Mouse (Mus musculus) G1E (cell line): ENCODE results near the gene Msantd2. TPM values are rescaled to one million over a fixed set of nuclear protein-coding genes. Genes with fewer than 3 reads are reported as not detected.

ENCODE experiments used
- ATAC-seq: 2 replicates; pipeline ENCODE4 v1.8.0; 2016; ENCODE audit warnings: mild to moderate bottlenecking; ENCODE audit not compliant: insufficient number of reproducible peaks, poor library complexity, low FRiP score, severe bottlenecking; ENCODE audit errors: extremely low read depth
- DNase-seq: peaks from one replicate; pipeline ENCODE4 v3.0.0; 2012; ENCODE audit warnings: low spot score
- H3K27me3 ChIP-seq: 2 replicates; pipeline ENCODE4 v1.6.1; 2012; ENCODE audit warnings: mild to moderate bottlenecking, low read length, inconsistent platforms; ENCODE audit not compliant: insufficient read depth
- H3K36me3 ChIP-seq: replicated peaks from 2 replicates; pipeline ENCODE3; 2012; ENCODE audit warnings: mild to moderate bottlenecking, inconsistent platforms
- H3K4me1 ChIP-seq: 2 replicates; pipeline ENCODE4 v1.6.1; 2012; ENCODE audit warnings: low read depth, low read length, inconsistent platforms, mixed read lengths; ENCODE audit not compliant: insufficient read depth
- H3K4me3 ChIP-seq: 2 replicates; pipeline ENCODE4 v1.5.1; 2012; ENCODE audit warnings: low read depth, mild to moderate bottlenecking, inconsistent platforms, low read length, moderate library complexity, mixed read lengths
- H3K9me3 ChIP-seq: replicated peaks from 2 replicates; pipeline ENCODE4 v1.6.1; 2012; ENCODE audit warnings: inconsistent platforms
- CTCF ChIP-seq: IDR thresholded peaks from 2 replicates; pipeline ENCODE4 v1.5.1; 2012; ENCODE audit warnings: low read depth, low read length, inconsistent platforms, mixed read lengths
- GATA1 ChIP-seq: IDR thresholded peaks from 2 replicates; pipeline ENCODE4 v1.6.1; 2012; ENCODE audit warnings: borderline replicate concordance, low read length, inconsistent platforms, mixed read lengths
- GATA2 ChIP-seq: IDR thresholded peaks from 2 replicates; pipeline ENCODE4 v1.6.1; 2012; ENCODE audit warnings: low read depth, low read length, inconsistent platforms, borderline replicate concordance
- POLR2AphosphoS5 ChIP-seq: IDR thresholded peaks from 2 replicates; pipeline ENCODE4 v1.6.1; 2012; ENCODE audit warnings: low read depth, low read length, inconsistent platforms; ENCODE audit not compliant: insufficient replicate concordance
- TAL1 ChIP-seq: conservative IDR thresholded peaks from 2 replicates; pipeline ENCODE4 v1.6.1; 2012; ENCODE audit warnings: low read depth, low read length, inconsistent platforms, mixed read lengths
- polyA plus RNA-seq: library from polyadenylated mRNA; stranded (reverse); fragments of >175 nt; gene quantifications from 2 replicates; pipeline ENCODE4 v1.2.3, GENCODE M21; 2012
- total RNA-seq, 2 experiments: library from RNA; stranded (forward) in 1 of 2; stranded (reverse) in 1 of 2; fragments of 200-1000 nt in 1 of 2; fragments of >200 nt in 1 of 2; fragmentation: Nextera tagmentation in 1 of 2; gene quantifications; 2 replicates each; pipeline ENCODE4 v1.2.3; 2014 to 2017

The Msantd2 gene
- total and polyA plus RNA-seq, 3 experiments = 27.5 to 59.1 (median 49.4) TPM

DNA sequence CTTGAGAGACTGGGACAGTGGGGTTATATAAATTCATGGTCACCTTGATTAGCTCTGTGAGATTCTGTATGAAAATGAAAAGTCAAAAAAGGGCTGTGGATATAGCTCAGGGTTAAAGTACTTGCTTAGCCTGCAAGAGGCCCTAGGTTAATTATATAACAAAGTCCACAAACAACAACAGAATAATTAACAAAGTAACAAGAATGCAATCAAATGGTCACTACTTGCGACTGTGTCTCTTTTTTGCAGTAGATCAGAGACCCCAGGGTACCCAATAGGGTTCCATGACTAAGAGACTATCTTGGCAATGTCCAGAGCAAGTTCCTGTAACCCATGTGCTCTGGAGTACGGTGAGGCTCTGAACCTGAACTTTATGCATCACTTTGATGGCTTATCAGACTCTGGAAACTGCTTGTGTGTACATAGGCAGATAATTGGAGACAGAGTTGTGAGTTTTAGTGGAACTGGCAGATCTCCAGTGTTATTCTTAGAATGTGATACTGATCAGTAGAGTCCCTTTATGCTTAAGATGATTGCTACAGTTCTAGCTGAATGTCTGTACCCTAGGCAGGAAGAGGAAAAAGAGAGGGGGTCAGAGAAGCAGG is 80.2 kb downstream of the Msantd2 start:
- ATAC-seq (peak; percentile 40), DNase-seq (no peak)
- Histone ChIP-seq H3K36me3 (no peaks in the 10 kb centered on the region), H3K27me3 (no peaks in the 10 kb centered on the region), H3K9me3 (no peaks in the 10 kb centered on the region), H3K4me3 (no peak overlapping the region; the same call in 1 of the 2 replicates), H3K4me1 (peaks cover 98% of the 10 kb centered on the region)
- TF ChIP-seq POLR2AphosphoS5 (no peak), GATA1 (no peak), GATA2 (no peak), TAL1 (no peak), CTCF (no peak)

DNA sequence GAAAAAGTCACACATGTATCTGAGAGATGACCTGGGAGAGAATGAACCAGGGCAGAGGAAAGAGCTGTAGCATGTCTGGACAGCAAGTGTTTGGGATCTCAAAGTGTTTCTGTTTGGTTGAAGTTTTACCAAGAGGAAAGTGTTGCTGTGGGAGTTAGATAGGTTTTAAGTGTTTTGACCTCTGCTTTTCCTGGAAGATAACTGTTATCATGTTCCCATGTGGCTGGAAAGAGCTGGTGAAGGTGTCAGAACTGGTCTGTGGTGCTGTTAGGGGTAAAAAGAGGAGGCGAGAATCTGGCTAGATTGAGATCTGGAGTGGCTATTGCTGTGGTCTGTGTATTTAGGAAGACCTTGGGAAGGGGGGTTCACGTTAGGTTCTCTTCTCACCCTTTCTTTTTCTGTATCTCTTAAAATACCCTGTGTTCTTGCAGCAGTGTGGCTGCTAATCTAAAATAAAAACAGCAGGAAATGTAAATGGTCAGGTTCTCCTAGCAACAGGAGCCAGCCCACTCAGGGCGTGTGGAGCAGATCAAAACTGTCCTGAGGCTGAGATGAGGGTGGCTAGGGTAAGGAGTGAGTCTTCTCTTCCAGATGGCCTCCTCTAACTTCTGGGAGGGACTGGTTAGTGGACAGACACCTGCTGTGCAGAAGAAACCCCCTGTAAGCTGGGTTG is 83.2 kb downstream of the Msantd2 start:
- Histone ChIP-seq H3K4me3 (peak overlapping the region; percentile 5; the same call in 1 of the 2 replicates), H3K9me3 (no peaks in the 10 kb centered on the region), H3K36me3 (peaks cover 3% of the 10 kb centered on the region), H3K27me3 (no peaks in the 10 kb centered on the region), H3K4me1 (peaks cover 90% of the 10 kb centered on the region)
- DNase-seq (no peak), ATAC-seq (peak; percentile 30)
- TF ChIP-seq GATA2 = no peak
- TF ChIP-seq CTCF = no peak
- TF ChIP-seq GATA1 = no peak
- no peak for TF ChIP-seq POLR2AphosphoS5
- TF ChIP-seq TAL1 = peak; percentile 59

Other genes with a start within 250 kb of the Msantd2 start
- 0.19 TPM in 1 of 2 replicates, not detected in the other for gene Slc37a2, start 233.6 kb upstream of the Msantd2 start, total RNA-seq (2014; fragmentation: Nextera tagmentation)
- 0.29 and 0.38 TPM in 2 replicates for gene Slc37a2, start 233.6 kb upstream of the Msantd2 start, total RNA-seq (2017)
- 0.01 TPM in 2 replicates for gene Slc37a2, start 233.6 kb upstream of the Msantd2 start, polyA plus RNA-seq
- 23.3 and 26.9 TPM in 2 replicates for gene Ccdc15, start 140.9 kb upstream of the Msantd2 start, total RNA-seq (2014; fragmentation: Nextera tagmentation)
- gene Ccdc15, start 140.9 kb upstream of the Msantd2 start, total RNA-seq (2017) = 6.3 and 7.4 TPM in 2 replicates
- gene Ccdc15, start 140.9 kb upstream of the Msantd2 start, polyA plus RNA-seq = 10.3 and 10.7 TPM in 2 replicates
- not detected in 2 replicates for gene Hepacam, start 122.0 kb upstream of the Msantd2 start, total RNA-seq (2014; fragmentation: Nextera tagmentation)
- not detected in 2 replicates for gene Hepacam, start 122.0 kb upstream of the Msantd2 start, total RNA-seq (2017)
- gene Hepacam, start 122.0 kb upstream of the Msantd2 start, polyA plus RNA-seq = not detected in 2 replicates
- gene Robo4, start 87.4 kb upstream of the Msantd2 start, total RNA-seq (2014; fragmentation: Nextera tagmentation) = not detected in 2 replicates
- 0.05 and 0.06 TPM in 2 replicates for gene Robo4, start 87.4 kb upstream of the Msantd2 start, total RNA-seq (2017)
- gene Robo4, start 87.4 kb upstream of the Msantd2 start, polyA plus RNA-seq = not detected in 2 replicates
- not detected in 2 replicates for gene Robo3, start 56.1 kb upstream of the Msantd2 start, total RNA-seq (2014; fragmentation: Nextera tagmentation)
- gene Robo3, start 56.1 kb upstream of the Msantd2 start, total RNA-seq (2017) = 0.27 and 0.35 TPM in 2 replicates
- gene Robo3, start 56.1 kb upstream of the Msantd2 start, polyA plus RNA-seq = 0.20 and 0.24 TPM in 2 replicates
- not detected in 2 replicates for gene Esam, start 38.8 kb downstream of the Msantd2 start, total RNA-seq (2014; fragmentation: Nextera tagmentation)
- 0.23 TPM in 1 of 2 replicates, not detected in the other for gene Esam, start 38.8 kb downstream of the Msantd2 start, total RNA-seq (2017)
- 0.09 TPM in 1 of 2 replicates, not detected in the other for gene Esam, start 38.8 kb downstream of the Msantd2 start, polyA plus RNA-seq
- not detected in 2 replicates for gene Vsig2, start 49.9 kb downstream of the Msantd2 start, total RNA-seq (2014; fragmentation: Nextera tagmentation)
- gene Vsig2, start 49.9 kb downstream of the Msantd2 start, total RNA-seq (2017) = 0.29 and 3.0 TPM in 2 replicates
- not detected in 2 replicates for gene Vsig2, start 49.9 kb downstream of the Msantd2 start, polyA plus RNA-seq
- 444 and 474 TPM in 2 replicates for gene Nrgn, start 63.6 kb downstream of the Msantd2 start, total RNA-seq (2014; fragmentation: Nextera tagmentation)
- 136 and 149 TPM in 2 replicates for gene Nrgn, start 63.6 kb downstream of the Msantd2 start, total RNA-seq (2017)
- 2,434 and 2,443 TPM in 2 replicates for gene Nrgn, start 63.6 kb downstream of the Msantd2 start, polyA plus RNA-seq
- 98.8 and 107 TPM in 2 replicates for gene Siae, start 66.4 kb downstream of the Msantd2 start, total RNA-seq (2014; fragmentation: Nextera tagmentation)
- 41.7 and 44.5 TPM in 2 replicates for gene Siae, start 66.4 kb downstream of the Msantd2 start, total RNA-seq (2017)
- gene Siae, start 66.4 kb downstream of the Msantd2 start, polyA plus RNA-seq = 1.3 and 1.9 TPM in 2 replicates
- 12.4 and 21.1 TPM in 2 replicates for gene Spa17, start 124.4 kb downstream of the Msantd2 start, total RNA-seq (2014; fragmentation: Nextera tagmentation)
- gene Spa17, start 124.4 kb downstream of the Msantd2 start, total RNA-seq (2017) = 12.1 and 13.0 TPM in 2 replicates
- gene Spa17, start 124.4 kb downstream of the Msantd2 start, polyA plus RNA-seq = 1.7 and 1.8 TPM in 2 replicates
- 110 and 123 TPM in 2 replicates for gene Tbrg1, start 168.0 kb downstream of the Msantd2 start, total RNA-seq (2014; fragmentation: Nextera tagmentation)
- gene Tbrg1, start 168.0 kb downstream of the Msantd2 start, total RNA-seq (2017) = 122 and 157 TPM in 2 replicates
- gene Tbrg1, start 168.0 kb downstream of the Msantd2 start, polyA plus RNA-seq = 71.7 and 82.7 TPM in 2 replicates
- gene Panx3, start 179.9 kb downstream of the Msantd2 start, total RNA-seq (2014; fragmentation: Nextera tagmentation) = not detected in 2 replicates
- 0.06 and 0.16 TPM in 2 replicates for gene Panx3, start 179.9 kb downstream of the Msantd2 start, total RNA-seq (2017)
- not detected in 2 replicates for gene Panx3, start 179.9 kb downstream of the Msantd2 start, polyA plus RNA-seq
- gene Olfr160, start 226.9 kb downstream of the Msantd2 start, total RNA-seq (2014; fragmentation: Nextera tagmentation) = not detected in 2 replicates
- 0.05 and 0.12 TPM in 2 replicates for gene Olfr160, start 226.9 kb downstream of the Msantd2 start, total RNA-seq (2017)
- not detected in 2 replicates for gene Olfr160, start 226.9 kb downstream of the Msantd2 start, polyA plus RNA-seq